Mouse (Mus musculus) cerebellum, adult (tissue): ENCODE results near the gene Slc9a6.

Source experiments
- ATAC-seq: cut with Nextera tagmentation; 2 replicates; pipeline ENCODE4 v1.9.2; 2017; ENCODE audit warnings: mild to moderate bottlenecking, moderate library complexity, mixed read lengths; ENCODE audit not compliant: insufficient number of reproducible peaks, low FRiP score, low TSS enrichment

The Slc9a6 gene

DNA sequence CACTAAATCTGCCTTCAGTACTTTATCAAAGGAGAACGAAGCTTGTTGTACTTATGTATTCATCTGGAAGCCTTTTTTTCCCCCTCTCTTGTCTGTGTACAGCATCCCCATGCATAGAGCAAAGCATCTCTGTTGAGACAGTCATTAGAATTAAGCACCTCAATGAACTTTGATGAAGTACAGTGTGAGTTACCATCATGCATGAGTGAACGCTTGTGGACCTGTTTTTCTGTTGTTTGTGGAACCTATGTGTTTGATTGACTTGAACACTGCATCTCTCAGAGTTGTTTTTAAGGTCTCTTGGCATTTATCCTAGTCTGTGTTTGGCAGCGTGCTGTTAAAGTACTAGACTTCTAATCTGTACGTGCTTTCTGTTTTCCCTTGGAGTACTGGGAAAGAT lies 53.8 kb downstream of the Slc9a6 start:
- no peak for ATAC-seq

DNA sequence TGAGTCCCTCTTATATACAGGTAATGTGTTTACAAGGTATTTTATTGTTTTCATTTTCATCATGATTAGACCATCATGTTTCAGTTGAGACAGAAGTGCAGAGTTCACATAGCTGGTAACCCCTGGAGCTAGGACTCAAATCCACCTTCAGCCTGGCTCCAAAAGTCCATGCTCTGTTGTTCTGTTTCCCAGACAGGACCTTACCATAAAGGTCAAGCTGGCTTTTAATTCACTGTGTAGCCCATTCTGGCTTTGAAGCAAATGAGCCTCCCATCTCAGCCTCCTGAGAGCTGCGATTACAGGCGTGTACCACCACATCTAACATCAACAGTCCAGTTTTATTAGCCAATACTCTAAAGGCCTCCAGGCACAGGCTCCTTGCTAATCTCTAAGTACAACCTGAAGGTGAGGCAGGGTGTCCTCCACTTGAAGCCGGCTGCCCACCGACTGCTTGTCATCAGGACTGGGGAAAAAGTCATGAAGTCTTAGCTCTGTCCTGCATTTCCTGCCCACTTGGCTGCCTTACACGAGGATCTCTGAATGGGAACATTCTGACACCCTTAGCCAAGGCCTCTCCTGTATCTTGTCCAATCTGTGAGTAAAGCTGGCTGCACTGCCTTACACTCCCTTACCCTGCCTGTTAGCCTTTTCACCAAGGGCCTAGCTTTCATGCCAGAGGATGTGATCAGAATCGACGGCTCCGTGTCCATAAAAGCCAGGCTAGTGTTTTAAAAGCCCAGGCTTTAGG lies 55.8 kb downstream of the Slc9a6 start:
- ATAC-seq, result no peak

DNA sequence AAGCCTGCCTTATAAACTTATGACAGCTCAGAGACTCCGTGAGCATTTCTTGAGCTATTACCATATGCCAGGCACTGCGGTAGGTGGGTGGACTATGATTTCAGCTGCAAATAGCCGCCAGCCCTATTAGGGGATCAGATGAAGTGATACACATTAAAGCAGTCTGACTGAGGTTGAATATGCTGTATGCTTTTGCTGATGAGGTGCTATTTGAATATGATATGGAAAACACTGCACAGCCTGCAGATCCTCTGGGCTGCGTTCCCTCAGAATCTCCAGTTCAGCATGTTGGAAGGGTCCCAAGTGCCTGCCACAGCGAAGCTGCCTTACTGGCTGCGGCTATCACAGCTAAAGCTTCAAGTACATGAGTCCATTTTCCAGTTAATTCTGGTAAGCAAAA lies 57.7 kb downstream of the Slc9a6 start:
- peak; percentile 70 for ATAC-seq

DNA sequence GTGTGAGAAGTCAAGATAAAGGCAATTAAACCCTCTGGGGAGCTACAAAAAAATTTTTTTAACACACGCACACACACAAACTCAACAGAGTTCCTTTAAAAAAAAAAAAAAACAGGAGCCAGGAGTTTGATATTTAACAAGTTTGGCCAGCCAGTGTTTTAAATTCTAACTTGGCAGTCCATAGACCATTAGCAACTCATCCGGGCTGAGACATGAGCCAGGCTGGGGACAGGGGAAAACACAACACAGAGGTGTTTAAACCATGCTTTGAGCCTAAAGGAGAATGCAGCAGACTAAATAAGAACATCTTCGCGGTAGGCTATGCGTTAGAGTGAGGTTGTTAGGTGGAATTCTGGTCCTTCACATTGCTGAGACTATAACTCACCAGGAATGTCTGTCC lies 58.5 kb downstream of the Slc9a6 start:
- ATAC-seq, result no peak

DNA sequence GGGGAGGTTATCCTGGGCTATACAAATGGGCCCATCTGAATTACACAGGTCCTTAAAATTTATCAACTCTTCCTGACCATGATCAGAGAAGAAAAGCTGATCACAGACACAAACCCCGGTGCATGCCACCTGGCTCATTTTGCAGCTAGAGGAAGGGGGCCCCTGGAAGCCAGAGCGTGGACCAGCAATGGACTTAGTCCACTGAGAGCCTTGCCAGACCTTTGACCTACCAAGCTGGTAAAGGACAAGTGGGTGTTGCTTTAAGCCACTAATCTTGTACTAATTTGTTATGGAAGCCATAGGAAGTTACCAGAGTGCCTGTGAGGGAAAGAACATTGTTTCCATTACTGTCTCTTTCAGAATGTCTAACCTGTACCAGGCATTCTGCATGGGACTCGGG lies 58.9 kb downstream of the Slc9a6 start:
- ATAC-seq, result no peak

DNA sequence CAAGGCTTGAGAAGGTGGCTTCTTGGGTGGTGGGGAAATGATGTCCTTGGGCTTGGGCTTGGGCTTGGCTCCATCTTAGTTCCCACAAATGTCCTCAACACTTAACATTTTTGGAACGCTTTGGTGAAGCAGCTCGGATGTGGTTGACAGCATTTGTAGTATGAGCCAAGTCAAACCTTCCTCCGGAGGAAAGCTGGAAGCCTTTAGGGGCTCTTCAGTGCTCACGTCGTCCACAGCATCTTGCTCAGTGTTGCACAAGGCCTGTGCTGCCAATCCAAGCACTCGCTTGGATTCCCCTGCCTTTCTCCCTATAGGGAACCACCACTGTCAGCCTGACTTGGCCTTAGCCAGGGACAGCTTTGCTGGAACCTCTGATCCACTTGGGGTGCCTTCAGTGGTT lies 66.0 kb downstream of the Slc9a6 start:
- ATAC-seq, result no peak

DNA sequence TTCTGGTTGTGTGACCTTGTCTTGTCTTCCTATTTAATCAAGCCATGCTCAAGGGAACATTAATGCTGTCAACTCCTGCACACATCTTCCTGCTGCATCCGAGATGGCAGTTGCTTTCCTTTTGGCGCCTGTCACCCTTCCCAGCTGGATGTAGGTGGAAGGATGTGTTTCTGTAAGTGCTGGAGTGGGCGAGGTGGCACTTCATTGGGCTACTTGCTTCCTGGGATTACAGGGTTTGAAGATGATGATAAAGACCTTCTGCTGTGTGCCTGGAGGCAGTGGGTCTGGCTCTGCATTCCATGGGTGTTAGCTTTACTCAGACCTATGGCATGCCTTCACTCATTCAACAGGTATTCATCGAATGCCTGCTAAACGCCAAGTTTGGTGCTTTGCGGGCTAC lies 68.2 kb downstream of the Slc9a6 start:
- ATAC-seq, result no peak

DNA sequence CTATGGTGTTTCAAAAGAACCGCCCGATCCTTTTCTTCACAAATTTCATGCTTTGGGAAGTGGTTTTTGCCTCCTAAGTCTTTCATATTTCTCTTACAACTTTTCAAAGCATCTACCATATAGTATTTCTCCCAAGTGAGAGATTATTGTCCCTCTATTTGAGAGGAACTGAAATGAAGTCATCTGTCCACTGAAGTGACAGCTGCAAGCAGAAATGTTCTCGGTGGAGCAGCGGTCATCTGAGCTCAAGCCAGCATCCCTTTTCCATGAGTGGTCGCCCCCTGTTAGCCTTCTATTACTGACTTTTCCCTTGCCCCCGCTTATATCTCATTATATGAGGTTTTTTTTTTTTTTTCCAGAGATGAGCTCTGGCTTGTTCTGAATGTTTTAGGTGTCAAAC lies 69.5 kb downstream of the Slc9a6 start:
- no peak for ATAC-seq

DNA sequence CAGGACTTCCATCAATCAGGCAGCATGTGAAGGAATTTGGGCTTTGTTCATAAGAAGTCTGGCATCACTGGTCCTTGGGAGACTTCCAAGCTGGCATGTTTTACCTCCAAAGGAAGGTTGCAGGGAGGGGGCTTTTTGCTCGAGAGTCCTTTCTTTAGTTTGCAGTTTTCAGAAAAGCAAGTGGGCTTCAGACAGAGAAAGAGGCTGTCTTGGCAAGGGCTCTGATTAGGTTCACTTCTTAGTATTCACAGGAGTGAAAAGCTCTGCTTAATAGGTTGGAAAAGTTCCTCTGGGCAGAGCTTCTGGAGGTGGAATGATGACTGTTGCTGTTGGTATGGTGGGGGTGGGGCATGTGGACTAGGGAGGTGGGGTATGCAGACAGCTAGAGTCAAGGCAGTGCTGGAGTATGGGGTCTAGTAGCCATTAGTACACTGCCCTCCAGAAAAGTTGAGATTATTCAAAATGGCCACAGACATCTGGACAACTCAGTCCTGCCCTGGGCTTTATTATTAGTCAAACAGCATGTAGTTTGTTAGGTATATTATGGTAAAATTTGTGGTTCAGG lies 72.7 kb downstream of the Slc9a6 start:
- no peak for ATAC-seq

DNA sequence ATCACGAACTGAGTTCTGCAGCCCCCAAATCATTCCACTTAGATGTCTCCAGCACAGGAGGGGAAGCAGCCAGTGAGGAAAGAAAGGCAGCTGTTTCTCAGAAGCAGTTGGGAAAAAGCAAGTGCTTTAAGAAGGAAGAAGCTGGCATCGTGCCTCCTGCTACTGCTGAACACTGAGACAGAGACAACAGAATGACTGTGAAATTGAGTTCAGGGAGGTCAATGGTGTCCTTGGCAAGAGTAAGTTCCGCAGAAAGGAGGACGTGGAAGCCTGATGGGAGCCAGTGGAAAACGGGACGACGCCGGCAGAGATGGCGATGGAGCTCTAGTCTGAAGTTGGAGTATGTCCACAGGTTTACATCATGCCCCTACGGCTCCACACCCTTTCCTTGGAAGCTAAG lies 74.0 kb downstream of the Slc9a6 start:
- no peak for ATAC-seq

DNA sequence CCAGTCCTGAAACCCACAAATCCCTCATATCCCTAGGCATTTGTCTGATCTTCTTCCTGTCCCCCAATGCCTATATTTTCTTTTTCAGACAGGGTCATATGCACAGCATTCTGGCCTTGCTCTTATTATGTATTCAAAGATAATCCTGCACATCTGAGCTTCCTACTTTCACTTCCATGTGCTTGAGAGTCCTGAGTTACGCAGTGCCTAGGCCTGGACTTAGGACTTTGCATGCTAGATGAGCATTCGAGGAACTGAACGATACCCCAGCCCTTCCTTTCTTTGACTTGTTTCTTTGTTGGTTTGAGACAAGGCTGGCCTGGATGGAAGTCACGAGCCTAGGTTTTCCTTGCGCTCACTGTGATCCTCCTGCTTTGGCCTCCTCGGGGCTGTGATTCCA lies 83.0 kb downstream of the Slc9a6 start:
- ATAC-seq, result no peak

DNA sequence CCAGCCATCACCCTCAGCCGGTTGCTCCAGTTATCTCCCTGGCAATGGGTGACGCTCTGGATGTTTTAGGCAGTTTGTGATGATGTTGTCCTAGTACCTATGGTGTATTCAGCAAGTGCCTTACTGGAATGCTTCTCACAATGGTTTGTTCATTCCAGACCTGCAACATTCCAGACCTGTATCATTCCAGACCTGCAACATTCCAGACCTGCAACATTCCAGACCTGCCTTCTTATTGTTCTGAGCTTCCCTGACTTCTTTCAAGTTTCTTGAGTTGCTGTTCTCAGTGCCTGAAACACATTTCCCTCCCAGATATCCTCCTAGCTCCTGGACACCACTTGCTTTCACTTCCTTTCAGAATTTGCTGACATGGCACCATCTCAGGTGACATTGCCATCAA lies 85.0 kb downstream of the Slc9a6 start:
- no peak for ATAC-seq

DNA sequence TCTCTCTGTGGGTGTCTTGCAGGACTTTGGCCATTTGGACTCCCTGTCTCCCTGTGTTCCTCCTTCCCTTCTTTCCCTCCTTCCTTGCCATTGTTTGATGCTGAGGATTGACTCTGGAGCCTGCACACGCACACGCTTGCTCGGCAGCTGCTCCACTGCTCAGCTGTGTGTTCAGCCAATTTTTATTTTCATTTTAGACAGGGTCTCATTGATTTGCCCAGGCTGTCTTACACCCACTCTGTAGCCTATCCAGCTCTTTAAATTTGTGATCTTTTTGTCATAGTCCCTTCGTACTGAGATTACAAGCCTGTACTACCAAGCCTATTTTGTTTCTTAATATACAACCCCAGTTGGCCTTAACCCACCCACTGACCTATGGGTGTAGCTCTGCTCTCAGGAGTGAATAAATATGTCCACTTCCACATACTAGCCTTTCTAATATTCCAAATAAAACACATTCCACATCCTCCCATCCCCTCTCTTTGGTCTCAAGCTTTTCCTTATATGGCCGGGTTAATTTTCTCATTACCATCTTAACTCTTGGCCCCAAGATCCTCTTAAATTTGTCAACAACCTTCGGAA lies 87.7 kb downstream of the Slc9a6 start:
- ATAC-seq, result no peak

DNA sequence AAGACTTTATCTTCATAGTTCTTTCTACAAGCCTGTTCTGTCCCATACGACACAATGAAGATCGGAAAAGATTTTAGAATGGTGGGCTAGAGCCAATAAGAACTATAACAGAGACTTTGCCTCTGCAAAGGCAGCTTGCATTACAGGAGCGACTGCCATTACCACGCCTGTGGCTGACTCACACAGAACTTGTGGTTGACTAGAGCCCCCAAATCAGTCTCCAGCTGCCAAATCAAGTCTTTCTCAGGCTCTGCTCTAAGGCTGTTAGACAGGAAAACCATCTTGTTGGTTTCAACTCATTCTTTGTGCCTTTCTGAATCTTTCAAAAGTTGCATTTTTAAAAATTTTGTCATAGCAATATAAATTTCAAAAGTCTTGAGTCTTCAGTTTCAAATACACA lies 88.3 kb downstream of the Slc9a6 start:
- ATAC-seq, result no peak

DNA sequence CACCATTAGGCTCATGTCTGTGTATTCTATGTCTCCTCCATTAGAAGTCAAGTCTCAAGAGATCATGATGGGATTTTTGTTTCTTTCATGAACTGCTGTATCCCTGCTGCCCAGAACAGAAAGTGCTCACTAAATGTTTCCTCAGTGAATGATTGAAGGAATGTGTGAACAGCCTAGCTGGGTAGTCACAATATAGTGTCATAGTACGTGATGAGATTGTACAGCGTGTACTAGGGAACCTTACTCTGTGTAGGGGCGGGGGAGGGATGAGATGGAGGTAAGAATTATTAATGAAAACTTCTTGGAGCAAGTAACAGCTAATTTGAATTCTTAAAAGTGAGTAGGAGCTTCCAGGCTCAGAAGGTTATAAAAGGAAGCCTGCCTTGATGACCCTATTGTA lies 91.7 kb downstream of the Slc9a6 start:
- ATAC-seq, result no peak

DNA sequence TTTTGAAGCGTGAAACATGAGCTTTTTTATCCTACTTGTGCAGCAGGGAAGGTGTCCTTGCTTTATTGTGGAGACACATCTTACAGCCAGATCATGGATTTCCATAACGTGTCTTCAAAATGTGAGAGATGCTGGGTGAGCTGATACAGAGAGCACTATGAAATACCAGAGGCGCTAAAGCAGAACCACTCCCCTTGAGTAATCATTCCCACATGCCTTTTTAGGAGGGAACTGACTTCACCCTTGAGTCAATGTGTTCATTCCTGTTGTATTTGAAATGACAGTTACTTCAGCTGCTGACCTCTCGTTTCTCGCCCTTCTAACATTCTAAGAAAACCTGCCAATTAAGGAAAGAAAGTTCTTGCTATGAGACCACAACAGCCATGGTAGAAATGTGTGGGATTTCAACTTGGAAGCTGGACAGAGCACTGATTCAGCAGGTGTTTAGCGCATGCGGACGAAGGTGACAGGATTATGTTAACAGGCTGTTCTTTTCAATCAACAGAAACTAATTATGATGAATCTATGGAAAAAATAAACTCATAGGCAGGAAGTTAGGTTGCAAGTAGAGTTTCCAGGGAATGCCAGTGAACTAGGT lies 94.5 kb downstream of the Slc9a6 start:
- ATAC-seq, result no peak

DNA sequence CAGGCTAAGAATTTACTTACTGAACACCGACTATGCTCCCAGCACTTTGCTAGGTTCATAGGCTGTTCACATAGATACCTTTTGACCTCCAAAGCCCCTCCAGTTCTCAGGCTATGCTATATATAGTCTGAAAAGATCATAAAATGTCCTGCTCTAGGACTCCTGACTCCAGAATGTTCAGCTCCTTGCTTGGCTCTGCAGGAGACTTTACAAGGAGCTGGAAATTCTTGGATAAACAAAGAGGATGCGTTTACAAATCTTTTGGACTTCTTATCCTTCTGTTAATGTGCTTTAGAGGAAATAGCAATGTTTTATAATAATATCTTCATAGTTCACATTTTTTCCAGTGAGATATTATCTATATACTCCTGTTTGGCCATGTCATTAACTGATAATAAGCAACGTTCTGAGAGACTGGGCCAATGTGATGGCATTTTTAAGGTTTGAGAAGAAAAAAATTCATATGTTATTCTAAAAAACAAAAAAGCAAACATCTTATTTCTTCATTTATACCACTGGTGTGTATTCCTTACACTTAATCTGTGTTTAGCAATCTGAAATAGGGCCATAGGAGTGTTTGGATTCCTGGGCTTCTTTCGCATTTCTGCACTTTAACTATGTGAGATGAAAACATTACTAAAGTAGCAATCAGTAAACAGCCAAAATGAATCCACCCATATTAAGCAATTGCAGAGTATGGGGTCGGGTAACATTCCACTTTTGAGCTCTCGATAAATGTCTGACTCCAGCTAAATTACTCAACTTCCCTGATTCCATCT lies 99.2 kb downstream of the Slc9a6 start:
- no peak for ATAC-seq

DNA sequence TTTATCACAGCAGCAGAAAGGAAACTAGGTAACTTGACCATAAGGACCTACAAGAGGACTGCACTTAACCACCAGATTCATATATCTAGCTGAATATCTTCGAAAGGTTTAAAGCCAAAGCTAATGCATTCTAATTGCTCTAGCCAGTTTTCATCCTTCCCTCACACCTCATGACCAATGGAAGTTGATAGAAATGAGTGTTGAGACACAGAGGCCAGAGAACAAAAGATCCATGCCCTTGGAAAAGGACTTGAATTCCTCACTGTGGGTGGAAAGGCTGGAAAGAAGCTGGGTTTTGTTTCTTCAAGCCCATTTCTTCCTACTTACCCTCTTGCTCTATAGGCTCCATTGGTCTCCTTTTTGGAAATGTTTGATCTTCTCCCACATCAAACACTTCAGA lies 101.0 kb downstream of the Slc9a6 start:
- ATAC-seq, result no peak

DNA sequence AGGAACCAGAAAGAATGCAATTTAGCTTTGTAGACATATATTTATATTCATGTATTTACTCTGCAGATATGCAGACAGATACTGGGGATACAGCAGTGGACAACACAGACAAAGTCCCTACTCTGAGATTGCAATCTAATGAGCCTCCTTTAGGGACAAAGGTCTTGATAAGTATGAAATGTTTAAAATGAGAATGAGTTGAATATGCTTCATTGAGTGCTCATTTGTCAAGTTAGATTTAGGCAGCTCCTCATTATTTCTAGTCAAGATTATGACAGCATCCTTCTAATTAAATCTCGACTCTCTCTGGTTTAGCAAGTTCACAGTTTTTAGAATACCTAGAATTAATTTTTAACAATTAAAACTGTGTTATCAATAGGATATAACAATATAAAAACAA lies 103.1 kb downstream of the Slc9a6 start:
- ATAC-seq, result no peak
